Mouse (Mus musculus): ENCODE results near the gene Fam177a. TPM values are rescaled to one million over a fixed set of nuclear protein-coding genes. Genes with fewer than 3 reads are reported as not detected.
"Not testable (repeated sequence)": the region's sequence is repeated elsewhere in the genome, so short reads cannot be mapped to it uniquely, and the experiment has no call there.

Fam177a gene
- 11.4 and 18.5 TPM in 2 replicates for total RNA-seq (2017)

GRCm38 (mm10) chr12:55124242-55124641 lies at the start of gene Fam177a:
Gene Fam177a, plus strand, starts transcription at chr12:55124469.
- ATAC-seq (replicated peaks; ENCODE audit: low read depth, poor library complexity, severe bottlenecking), result peak; percentile 86

GRCm38 (mm10) chr12:55075296-55075695 lies 49.0 kb upstream of the Fam177a start:
- ATAC-seq (replicated peaks; ENCODE audit: low read depth, poor library complexity, severe bottlenecking), result no peak

- ATAC-seq (replicated peaks; ENCODE audit: low read depth, poor library complexity, severe bottlenecking), result not testable (repeated sequence)
These were observed 45.6 kb upstream of the Fam177a start for GRCm38 (mm10) chr12:55078706-55079105.

GRCm38 (mm10) chr12:55079726-55080600 lies 44.3 kb upstream of the Fam177a start, which contains the start of the genes 2700097O09Rik and Srp54a:
Gene 2700097O09Rik, minus strand, starts transcription at chr12:55080110.
Gene Srp54a, plus strand, starts transcription at chr12:55080262.
- peak; percentile 92 for ATAC-seq (replicated peaks; ENCODE audit: low read depth, poor library complexity, severe bottlenecking)

DNA sequence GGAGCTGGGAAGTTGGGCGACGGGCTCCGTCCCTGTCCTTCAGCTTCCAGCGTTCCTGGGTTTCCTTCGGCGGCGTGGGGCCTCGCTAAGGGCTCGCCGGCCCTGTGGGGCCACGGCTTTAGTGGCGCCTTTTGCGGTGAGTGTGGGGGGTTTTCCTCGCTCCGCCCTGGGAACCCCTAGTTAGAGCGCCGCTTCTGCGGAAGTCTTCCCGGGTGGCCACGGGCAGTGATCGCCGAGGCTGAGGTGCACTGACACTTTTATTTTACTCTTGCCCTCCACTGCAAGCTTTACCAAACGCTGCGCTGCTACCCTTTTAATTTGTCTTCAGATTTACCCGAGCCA lies 43.7 kb upstream of the Fam177a start:
- peak; percentile 57 for ATAC-seq (replicated peaks; ENCODE audit: low read depth, poor library complexity, severe bottlenecking)

DNA sequence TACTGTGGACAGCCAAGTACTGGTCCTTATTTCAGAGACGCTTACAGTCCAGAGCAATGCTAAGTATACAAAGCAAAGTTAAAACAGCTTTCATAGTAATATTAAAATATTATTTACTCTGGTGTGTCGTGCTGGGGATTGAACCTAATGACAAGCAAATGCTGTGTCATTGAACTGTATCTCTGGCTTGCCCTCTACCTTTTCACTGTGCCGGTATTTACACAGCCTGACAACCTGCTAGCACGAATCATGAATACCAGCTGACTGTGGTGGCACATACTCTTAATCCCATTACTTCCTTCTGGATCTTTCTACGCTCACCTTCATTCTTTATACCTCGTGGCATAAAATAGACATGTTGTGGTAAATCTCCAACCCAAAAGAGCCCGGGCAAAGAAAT lies 32.1 kb upstream of the Fam177a start:
- ATAC-seq (replicated peaks; ENCODE audit: low read depth, poor library complexity, severe bottlenecking), result not testable (repeated sequence)

GRCm38 (mm10) chr12:55112616-55113015 lies 11.7 kb upstream of the Fam177a start:
- peak; percentile 92 for ATAC-seq (replicated peaks; ENCODE audit: low read depth, poor library complexity, severe bottlenecking)

GRCm38 (mm10) chr12:55124731-55125130 lies 462 bp downstream of the Fam177a start:
- ATAC-seq (replicated peaks; ENCODE audit: low read depth, poor library complexity, severe bottlenecking), result peak; percentile 66

GRCm38 (mm10) chr12:55135540-55135939 lies 11.3 kb downstream of the Fam177a start:
- not testable (repeated sequence) for ATAC-seq (replicated peaks; ENCODE audit: low read depth, poor library complexity, severe bottlenecking)

DNA sequence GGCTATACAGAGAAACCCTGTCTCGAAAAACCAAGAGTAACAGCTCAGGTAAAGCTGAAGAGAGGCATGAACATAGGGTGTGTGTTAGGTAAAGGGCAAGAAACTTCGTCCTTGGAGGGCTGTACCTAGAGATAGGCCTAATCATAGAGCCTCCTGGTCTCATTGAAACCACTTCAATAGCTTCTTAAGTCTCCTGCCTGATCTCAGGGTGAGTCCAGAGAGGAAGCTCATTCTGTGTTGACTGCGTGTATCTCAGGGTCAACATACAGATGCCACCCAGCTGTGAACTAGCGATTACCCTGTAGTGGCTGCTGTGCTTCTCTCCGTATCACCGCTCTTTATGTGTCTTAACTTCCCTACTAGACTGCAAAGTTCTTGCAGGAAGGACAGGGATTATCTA lies 13.6 kb downstream of the Fam177a start:
- not testable (repeated sequence) for ATAC-seq (replicated peaks; ENCODE audit: low read depth, poor library complexity, severe bottlenecking)

- ATAC-seq (replicated peaks; ENCODE audit: low read depth, poor library complexity, severe bottlenecking), result peak; percentile 91
These were observed 30.5 kb downstream of the Fam177a start, which contains the start of gene Srp54b for GRCm38 (mm10) chr12:55154559-55155448. Gene Srp54b, plus strand, starts transcription at chr12:55155104.

GRCm38 (mm10) chr12:55155449-55155783 lies 31.1 kb downstream of the Fam177a start:
- peak; percentile 41; the same call in 1 of the 2 replicates for ATAC-seq (replicated peaks; ENCODE audit: low read depth, poor library complexity, severe bottlenecking)

- ATAC-seq (replicated peaks; ENCODE audit: low read depth, poor library complexity, severe bottlenecking), result not testable (repeated sequence)
These were observed 42.8 kb downstream of the Fam177a start for GRCm38 (mm10) chr12:55167034-55167557.

DNA sequence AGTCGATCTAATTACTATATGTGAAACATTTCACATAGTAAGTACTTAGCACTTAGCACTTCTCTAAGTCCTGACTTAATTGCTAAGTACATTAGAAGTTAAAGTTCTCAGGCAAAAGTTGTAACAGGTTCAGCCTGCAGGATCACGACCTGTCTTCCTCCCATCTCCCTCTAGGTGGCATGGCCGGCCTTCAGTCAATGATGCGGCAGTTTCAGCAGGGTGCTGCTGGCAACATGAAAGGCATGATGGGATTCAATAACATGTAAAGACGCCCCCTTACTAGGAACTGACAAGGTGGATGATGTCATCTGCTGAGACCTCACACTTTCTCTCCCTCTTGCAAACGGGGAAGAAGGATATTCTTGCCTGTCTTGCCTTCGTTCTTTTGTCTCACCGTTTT lies 63.4 kb downstream of the Fam177a start:
- peak; percentile 91 for ATAC-seq (replicated peaks; ENCODE audit: low read depth, poor library complexity, severe bottlenecking)

DNA sequence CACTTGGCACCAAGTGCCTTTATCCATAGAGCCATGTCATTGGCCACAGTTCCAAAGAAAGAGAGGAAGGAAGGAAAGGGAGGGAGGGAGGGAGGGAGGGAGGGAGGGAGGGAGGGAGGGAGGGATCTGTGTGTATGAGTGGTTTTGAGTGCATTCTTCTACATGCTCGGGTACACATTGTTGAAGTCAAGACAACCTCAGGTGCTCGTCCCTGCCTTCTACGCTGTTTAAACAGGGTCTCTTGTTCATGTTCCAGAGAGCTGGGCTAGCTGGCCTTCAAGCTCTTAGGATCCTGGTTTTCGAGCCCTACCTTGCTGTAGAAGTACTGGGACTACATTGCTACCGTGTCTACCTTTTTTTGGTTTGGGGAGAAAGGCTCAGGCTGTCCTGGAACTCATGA lies 64.9 kb downstream of the Fam177a start:
- ATAC-seq (replicated peaks; ENCODE audit: low read depth, poor library complexity, severe bottlenecking), result not testable (repeated sequence)

Other genes starting within 250 kb of the Fam177a start
- not detected in 2 replicates for gene Gm20403, start 137.9 kb upstream of the Fam177a start, total RNA-seq (2017)
- gene Baz1a, start 110.1 kb upstream of the Fam177a start, total RNA-seq (2017), result 98.0 and 152 TPM in 2 replicates
- gene 2700097O09Rik, start 44.4 kb upstream of the Fam177a start, total RNA-seq (2017), result 10.0 and 10.2 TPM in 2 replicates
- 153 and 172 TPM in 2 replicates for gene Srp54a, start 44.2 kb upstream of the Fam177a start, total RNA-seq (2017)
- gene Srp54b, start 30.6 kb downstream of the Fam177a start, total RNA-seq (2017), result 58.1 and 71.5 TPM in 2 replicates
- not detected in 2 replicates for gene 1700047I17Rik2, start 75.1 kb downstream of the Fam177a start, total RNA-seq (2017)
- gene Srp54c, start 105.7 kb downstream of the Fam177a start, total RNA-seq (2017), result 94.8 and 98.0 TPM in 2 replicates
- 35.7 and 59.6 TPM in 2 replicates for gene 1110008L16Rik, start 175.1 kb downstream of the Fam177a start, total RNA-seq (2017)
- gene Ppp2r3c, start 178.5 kb downstream of the Fam177a start, total RNA-seq (2017), result 26.4 and 32.9 TPM in 2 replicates